Mouse (Mus musculus): Measurements from ENCODE around the gene Igsf9. TPM values are rescaled to one million over a fixed set of nuclear protein-coding genes. Genes with fewer than 3 reads are reported as not detected.

Igsf9 gene
- polyA plus RNA-seq, 1 experiment from 2014 or later = 20.4 TPM

GRCm38 (mm10) chr1:172462534-172462933, 19.1 kb upstream of the Igsf9 start:
- H3K36me3 ChIP-seq (ENCODE audit: control insufficient read depth, insufficient read depth, low read length) = no peaks in the 10 kb centered on the region
- H3K9me3 ChIP-seq (ENCODE audit: control insufficient read depth, low read length) = no peaks in the 10 kb centered on the region
- no peak overlapping the region for H3K27ac ChIP-seq (ENCODE audit: low read length)
- H3K4me2 ChIP-seq (ENCODE audit: low read depth, low read length) = no peak overlapping the region
- H3K9ac ChIP-seq (ENCODE audit: low read length) = no peak overlapping the region
- no peaks in the 10 kb centered on the region for H3K27me3 ChIP-seq (ENCODE audit: control insufficient read depth, insufficient read depth, low read depth, low read length)
- H3K4me3 ChIP-seq (ENCODE audit: low read length) = no peak overlapping the region
- ATAC-seq (ENCODE audit: low read depth) = peak; percentile 62; the same call in 1 of the 2 replicates
- 52% methylated on average over 3 of the region's 3 CpGs for WGBS
- no peaks in the 10 kb centered on the region for H3K4me1 ChIP-seq (replicated peaks; ENCODE audit: control insufficient read depth, insufficient read depth, low read length)

- Histone ChIP-seq H3K4me1 (replicated peaks; ENCODE audit: control insufficient read depth, insufficient read depth, low read length) (no peaks in the 10 kb centered on the region), H3K4me3 (ENCODE audit: low read length) (no peak overlapping the region), H3K4me2 (ENCODE audit: low read depth, low read length) (no peak overlapping the region), H3K9ac (ENCODE audit: low read length) (no peak overlapping the region), H3K27me3 (ENCODE audit: control insufficient read depth, insufficient read depth, low read depth, low read length) (no peaks in the 10 kb centered on the region), H3K27ac (ENCODE audit: low read length) (no peak overlapping the region), H3K36me3 (ENCODE audit: control insufficient read depth, insufficient read depth, low read length) (no peaks in the 10 kb centered on the region), H3K9me3 (ENCODE audit: control insufficient read depth, low read length) (no peaks in the 10 kb centered on the region)
- 65% methylated on average over 16 of the region's 16 CpGs for WGBS
- ATAC-seq (ENCODE audit: low read depth) = no peak
Measured at GRCm38 (mm10) chr1:172463387-172464333, 17.9 kb upstream of the Igsf9 start.

GRCm38 (mm10) chr1:172468301-172468877, 13.2 kb upstream of the Igsf9 start:
- H3K27me3 ChIP-seq (ENCODE audit: control insufficient read depth, insufficient read depth, low read depth, low read length) = no peaks in the 10 kb centered on the region
- no peaks in the 10 kb centered on the region for H3K9me3 ChIP-seq (ENCODE audit: control insufficient read depth, low read length)
- peaks cover 7% of the 10 kb centered on the region for H3K4me1 ChIP-seq (replicated peaks; ENCODE audit: control insufficient read depth, insufficient read depth, low read length)
- H3K9ac ChIP-seq (ENCODE audit: low read length) = no peak overlapping the region
- 81% methylated on average over 11 of the region's 11 CpGs for WGBS
- H3K4me2 ChIP-seq (ENCODE audit: low read depth, low read length) = no peak overlapping the region
- no peak overlapping the region for H3K4me3 ChIP-seq (ENCODE audit: low read length)
- H3K36me3 ChIP-seq (ENCODE audit: control insufficient read depth, insufficient read depth, low read length) = no peaks in the 10 kb centered on the region
- no peak for ATAC-seq (ENCODE audit: low read depth)
- no peak overlapping the region for H3K27ac ChIP-seq (ENCODE audit: low read length)

- no peak overlapping the region for H3K27ac ChIP-seq (ENCODE audit: low read length)
- peaks cover 7% of the 10 kb centered on the region for H3K4me1 ChIP-seq (replicated peaks; ENCODE audit: control insufficient read depth, insufficient read depth, low read length)
- H3K9ac ChIP-seq (ENCODE audit: low read length) = no peak overlapping the region
- H3K4me3 ChIP-seq (ENCODE audit: low read length) = no peak overlapping the region
- H3K27me3 ChIP-seq (ENCODE audit: control insufficient read depth, insufficient read depth, low read depth, low read length) = no peaks in the 10 kb centered on the region
- no peaks in the 10 kb centered on the region for H3K36me3 ChIP-seq (ENCODE audit: control insufficient read depth, insufficient read depth, low read length)
- peak; percentile 62 for ATAC-seq (ENCODE audit: low read depth)
- no peak overlapping the region for H3K4me2 ChIP-seq (ENCODE audit: low read depth, low read length)
- WGBS = 36% methylated on average over 5 of the region's 5 CpGs
- no peaks in the 10 kb centered on the region for H3K9me3 ChIP-seq (ENCODE audit: control insufficient read depth, low read length)
Measured at GRCm38 (mm10) chr1:172469373-172469772, 12.2 kb upstream of the Igsf9 start.

- no peak overlapping the region for H3K4me2 ChIP-seq (ENCODE audit: low read depth, low read length)
Measured at GRCm38 (mm10) chr1:172469810-172470448, 11.7 kb upstream of the Igsf9 start.

GRCm38 (mm10) chr1:172472909-172473308, 8.7 kb upstream of the Igsf9 start:
- no peaks in the 10 kb centered on the region for H3K27me3 ChIP-seq (ENCODE audit: control insufficient read depth, insufficient read depth, low read depth, low read length)
- ATAC-seq (ENCODE audit: low read depth) = no peak
- no peaks in the 10 kb centered on the region for H3K9me3 ChIP-seq (ENCODE audit: control insufficient read depth, low read length)
- H3K27ac ChIP-seq (ENCODE audit: low read length) = no peak overlapping the region
- no peak overlapping the region for H3K4me2 ChIP-seq (ENCODE audit: low read depth, low read length)
- H3K9ac ChIP-seq (ENCODE audit: low read length) = no peak overlapping the region
- no peaks in the 10 kb centered on the region for H3K36me3 ChIP-seq (ENCODE audit: control insufficient read depth, insufficient read depth, low read length)
- H3K4me1 ChIP-seq (replicated peaks; ENCODE audit: control insufficient read depth, insufficient read depth, low read length) = peaks cover 10% of the 10 kb centered on the region
- H3K4me3 ChIP-seq (ENCODE audit: low read length) = no peak overlapping the region

More at GRCm38 (mm10) chr1:172469810-172470448, 11.7 kb upstream of the Igsf9 start:
- Histone ChIP-seq H3K9me3 (ENCODE audit: control insufficient read depth, low read length) (no peaks in the 10 kb centered on the region), H3K36me3 (ENCODE audit: control insufficient read depth, insufficient read depth, low read length) (no peaks in the 10 kb centered on the region), H3K4me1 (replicated peaks; ENCODE audit: control insufficient read depth, insufficient read depth, low read length) (peaks cover 8% of the 10 kb centered on the region), H3K9ac (ENCODE audit: low read length) (no peak overlapping the region), H3K4me3 (ENCODE audit: low read length) (no peak overlapping the region), H3K27me3 (ENCODE audit: control insufficient read depth, insufficient read depth, low read depth, low read length) (no peaks in the 10 kb centered on the region), H3K27ac (ENCODE audit: low read length) (no peak overlapping the region)
- ATAC-seq (ENCODE audit: low read depth) = peak; percentile 66
- 23% methylated on average over 8 of the region's 8 CpGs for WGBS

GRCm38 (mm10) chr1:172474196-172474595, 7.4 kb upstream of the Igsf9 start:
- H3K27ac ChIP-seq (ENCODE audit: low read length) = no peak overlapping the region
- no peaks in the 10 kb centered on the region for H3K27me3 ChIP-seq (ENCODE audit: control insufficient read depth, insufficient read depth, low read depth, low read length)
- no peak for ATAC-seq (ENCODE audit: low read depth)
- no peaks in the 10 kb centered on the region for H3K36me3 ChIP-seq (ENCODE audit: control insufficient read depth, insufficient read depth, low read length)
- H3K4me2 ChIP-seq (ENCODE audit: low read depth, low read length) = no peak overlapping the region
- 75% methylated on average over 3 of the region's 3 CpGs for WGBS
- H3K9ac ChIP-seq (ENCODE audit: low read length) = no peak overlapping the region
- no peak overlapping the region for H3K4me3 ChIP-seq (ENCODE audit: low read length)
- no peaks in the 10 kb centered on the region for H3K9me3 ChIP-seq (ENCODE audit: control insufficient read depth, low read length)
- peaks cover 10% of the 10 kb centered on the region for H3K4me1 ChIP-seq (replicated peaks; ENCODE audit: control insufficient read depth, insufficient read depth, low read length)

GRCm38 (mm10) chr1:172475054-172475741, 6.4 kb upstream of the Igsf9 start, which contains the start of gene Slamf9:
TSS of gene Slamf9 (plus strand) at chr1:172475358.
- ATAC-seq (ENCODE audit: low read depth) = peak; percentile 59
- H3K4me1 ChIP-seq (replicated peaks; ENCODE audit: control insufficient read depth, insufficient read depth, low read length) = peaks cover 2% of the 10 kb centered on the region; the same call in 1 of the 2 replicates
- H3K27ac ChIP-seq (ENCODE audit: low read length) = no peak within 1 kb of the TSS
- no peaks in the 10 kb centered on the region for H3K9me3 ChIP-seq (ENCODE audit: control insufficient read depth, low read length)
- no peaks in the 10 kb centered on the region for H3K36me3 ChIP-seq (ENCODE audit: control insufficient read depth, insufficient read depth, low read length)
- H3K9ac ChIP-seq (ENCODE audit: low read length) = no peak within 1 kb of the TSS
- no peak within 1 kb of the TSS for H3K4me2 ChIP-seq (ENCODE audit: low read depth, low read length)
- no peaks in the 10 kb centered on the region for H3K27me3 ChIP-seq (ENCODE audit: control insufficient read depth, insufficient read depth, low read depth, low read length)
- 38% methylated on average over 7 of the region's 7 CpGs for WGBS
- no peak within 1 kb of the TSS for H3K4me3 ChIP-seq (ENCODE audit: low read length)

Measured in lung, embryonic 16.5 days (tissue).